In genomic region chr3:103791230-103792110, GRCm38 (mm10) we compare ENCODE assay signal across 8 mouse cellular contexts. TPM values are rescaled to one million over a fixed set of nuclear protein-coding genes. Genes with fewer than 3 reads are reported as not detected.
A peak's percentile ranks its signal among the peaks of the same experiment; 100 is the strongest.
DNase-seq lines count a peak whose midpoint lies in the region; ATAC-seq and TF ChIP-seq lines count a peak whose summit lies in the region.

Hipk1 (minus strand) TSS chr3:103791563.

- H3K4me2 ChIP-seq in forebrain, embryonic 16.5 days (ENCODE audit: low read length), result peak within 1 kb of the TSS; percentile 95
- H3K4me2 ChIP-seq in lung, embryonic 14.5 days, result peak within 1 kb of the TSS; percentile 67

- no peaks in the 10 kb centered on the region for H3K9me3 ChIP-seq in forebrain, embryonic 16.5 days (ENCODE audit: control insufficient read depth, low read length)
- H3K9me3 ChIP-seq in lung, embryonic 14.5 days (ENCODE audit: low read depth, low read length), result no peaks in the 10 kb centered on the region

- intact Hi-C loops in heart, postnatal 36 days (cut with DNase I), result loop anchor here (1.0 kb wide), 1 partner anchor 18 kb away; the partner anchor contains the start of genes Ap4b1, Dclre1b and Gm43064

- H3K4me1 ChIP-seq in forebrain, embryonic 16.5 days (replicated peaks; ENCODE audit: control insufficient read depth, insufficient read depth, low read length), result peaks cover 23% of the 10 kb centered on the region
- peaks cover 5% of the 10 kb centered on the region; the same call in 1 of the 2 replicates for H3K4me1 ChIP-seq in lung, embryonic 14.5 days (ENCODE audit: insufficient read depth)
- H3K4me1 ChIP-seq in olfactory bulb, adult 2 months (ENCODE audit: control insufficient read depth, insufficient read depth, low read length), result 0 out of 2 replicates have a peak, but pooled peaks cover 2% of the 10 kb centered on the region
- H3K4me1 ChIP-seq in thymus, adult 2 months (replicated peaks; ENCODE audit: control insufficient read depth, insufficient read depth, low read length), result peaks cover 11% of the 10 kb centered on the region

- no peaks in the 10 kb centered on the region; the same call in 1 of the 2 replicates for H3K27me3 ChIP-seq in forebrain, embryonic 16.5 days (replicated peaks; ENCODE audit: control insufficient read depth, insufficient read depth, low read length)
- H3K27me3 ChIP-seq in lung, embryonic 14.5 days (ENCODE audit: insufficient read depth, low read length), result no peaks in the 10 kb centered on the region
- H3K27me3 ChIP-seq in thymus, adult 2 months (ENCODE audit: control insufficient read depth, insufficient read depth, low read length), result no peaks in the 10 kb centered on the region

- peak; percentile 29 for TF ChIP-seq CTCF in layer of hippocampus, adult 2 months (conservative IDR thresholded peaks at IDR 0.05)
- TF ChIP-seq CTCF in lung, embryonic 14.5 days (IDR thresholded peaks at IDR 0.05; ENCODE audit: low read depth), result no peak
- TF ChIP-seq CTCF in olfactory bulb, adult 2 months (IDR thresholded peaks at IDR 0.05; ENCODE audit: insufficient read depth, low read depth, low read length), result no peak
- TF ChIP-seq CTCF in thymus, adult 2 months (IDR thresholded peaks at IDR 0.05; ENCODE audit: borderline replicate concordance, control insufficient read depth, extremely low read depth, insufficient read depth, low read length, poor library complexity), result peak; percentile 46; the same call in 1 of the 2 replicates

- WGBS in forebrain, embryonic 16.5 days, result 11% methylated on average over 43 of the region's 49 CpGs
- WGBS in lung, embryonic 14.5 days, result 9% methylated on average over 49 of the region's 49 CpGs
- 8% methylated on average over 49 of the region's 49 CpGs for WGBS in olfactory bulb, adult 2 months
- 15% methylated on average over 47 of the region's 49 CpGs for WGBS in thymus, adult 2 months

- ATAC-seq in forebrain, embryonic 16.5 days, result peak; percentile 97
- ATAC-seq in lung, embryonic 14.5 days (ENCODE audit: insufficient read depth), result peak; percentile 97

- H3K4me3 ChIP-seq in forebrain, embryonic 16.5 days (replicated peaks; ENCODE audit: low read length), result peak within 1 kb of the TSS; percentile 84
- peak within 1 kb of the TSS; percentile 89 for H3K4me3 ChIP-seq in layer of hippocampus, adult 2 months
- H3K4me3 ChIP-seq in lung, embryonic 14.5 days (ENCODE audit: low read depth, low read length), result peak within 1 kb of the TSS; percentile 93
- peak within 1 kb of the TSS; percentile 65 for H3K4me3 ChIP-seq in olfactory bulb, adult 2 months (ENCODE audit: insufficient read depth, low read depth, low read length)
- peak within 1 kb of the TSS; percentile 67 for H3K4me3 ChIP-seq in thymus, adult 2 months (ENCODE audit: control insufficient read depth, insufficient read depth, low read length)

- H3K9ac ChIP-seq in forebrain, embryonic 16.5 days (replicated peaks; ENCODE audit: low read depth, low read length), result peak within 1 kb of the TSS; percentile 91
- peak within 1 kb of the TSS; percentile 95 for H3K9ac ChIP-seq in lung, embryonic 14.5 days

- DNase-seq in ES-CJ7 (ENCODE audit: low read depth, low spot score), result peak; percentile 86
- DNase-seq in cerebellum, adult 11 months, result peak; percentile 94
- peak; percentile 91 to 94 for DNase-seq in heart, postnatal 36 days
- peak; percentile 94 for DNase-seq in layer of hippocampus, adult 2 months (ENCODE audit: low spot score in 2 of 2)
- peak; percentile 95 for DNase-seq in lung, embryonic 14.5 days
- DNase-seq in thymus, adult 2 months, result peak; percentile 93

- TF ChIP-seq POLR2A in olfactory bulb, adult 2 months (IDR thresholded peaks at IDR 0.05; ENCODE audit: insufficient read depth, low read depth, low read length), result peak; percentile 81
- peak; percentile 96 for TF ChIP-seq POLR2A in thymus, adult 2 months (IDR thresholded peaks at IDR 0.05; ENCODE audit: control insufficient read depth, extremely low read depth, insufficient read depth, low read length, poor library complexity)

- no peaks in the 10 kb centered on the region for H3K36me3 ChIP-seq in forebrain, embryonic 16.5 days (ENCODE audit: control insufficient read depth, insufficient read depth)
- H3K36me3 ChIP-seq in lung, embryonic 14.5 days (ENCODE audit: insufficient read depth), result no peaks in the 10 kb centered on the region
- H3K36me3 ChIP-seq in thymus, adult 2 months (ENCODE audit: control insufficient read depth, insufficient read depth, low read length), result no peaks in the 10 kb centered on the region

- H3K27ac ChIP-seq in forebrain, embryonic 16.5 days (ENCODE audit: low read length), result peak within 1 kb of the TSS; percentile 83
- H3K27ac ChIP-seq in layer of hippocampus, adult 2 months, result peak within 1 kb of the TSS; percentile 99
- peak within 1 kb of the TSS; percentile 82 for H3K27ac ChIP-seq in lung, embryonic 14.5 days (ENCODE audit: low read depth)
- H3K27ac ChIP-seq in olfactory bulb, adult 2 months (ENCODE audit: insufficient read depth, low read depth, low read length), result peak within 1 kb of the TSS; percentile 96
- peak within 1 kb of the TSS; percentile 83 for H3K27ac ChIP-seq in thymus, adult 2 months (ENCODE audit: control insufficient read depth, insufficient read depth, low read length)

RNA-seq across cellular contexts. Expression of gene Hipk1, which starts in this region (rescaled TPM):
- 12.7 and 13.6 TPM in 2 replicates for polyA plus RNA-seq in forebrain, embryonic 16.5 days (2015; fragmentation: Nextera tagmentation; extraction: Ambion mirVana)
- total RNA-seq in heart, postnatal 36 days (2021), result 100 to 1,000 TPM; 100 to 114 TPM
- 100 to 1,000 TPM; 128 to 134 TPM for total RNA-seq in layer of hippocampus, adult 2 months (2021)
- polyA plus RNA-seq in lung, embryonic 14.5 days (2014; fragmentation: Nextera tagmentation; extraction: Ambion mirVana), result 16.8 and 17.2 TPM in 2 replicates
- 438 TPM in 1 of 2 replicates, not detected in the other for polyA plus RNA-seq in olfactory bulb, adult 2 months (2012; ENCODE audit: insufficient read depth, insufficient read length, low replicate concordance, missing spikeins)
- 172 and 231 TPM in 2 replicates for polyA plus RNA-seq in thymus, adult 2 months (2012; rRNA removed)

Comparison
In these comparisons a context has a peak if more than half of its experiments do, and no peak if none do; other contexts are left out.
1. Peak in every context shown above with its lines: DNase-seq, ATAC-seq, H3K4me3 ChIP-seq and H3K27ac ChIP-seq.
2. CTCF ChIP-seq: peak in layer of hippocampus, adult 2 months (single experiment) and thymus, adult 2 months (single experiment); none in lung, embryonic 14.5 days (single experiment) and olfactory bulb, adult 2 months (single experiment).